Mouse (Mus musculus) limb, embryonic 10.5 days (tissue): ENCODE measurements at regions not wholly inside any gene's neighbourhood (a gene's known extent, or its start where the extent isn't known, plus 50 kb on each side); places are given as distances from the start of the nearest gene placed in this dataset.

Experiments
- DNase-seq: peaks from one replicate; pipeline ENCODE4 v3.0.0-alpha.2; 2017; ENCODE audit warnings: low spot score
- H3K27ac ChIP-seq: fragments of 300-500 bp; sonication (generic); 2 replicates; pipeline ENCODE4 v1.5.1; 2016; ENCODE audit warnings: mild to moderate bottlenecking
- H3K27me3 ChIP-seq: fragments of 300-500 bp; sonication (generic); 2 replicates; pipeline ENCODE4 v1.6.1; 2016; ENCODE audit warnings: low read depth, mild to moderate bottlenecking; ENCODE audit not compliant: poor library complexity, severe bottlenecking
- H3K36me3 ChIP-seq: fragments of 300-500 bp; sonication (generic); 2 replicates; pipeline ENCODE4 v1.6.1; 2016; ENCODE audit warnings: mild to moderate bottlenecking, moderate library complexity
- H3K4me1 ChIP-seq: fragments of 300-500 bp; sonication (generic); 2 replicates; pipeline ENCODE4 v1.6.1; 2016
- H3K4me3 ChIP-seq: fragments of 300-500 bp; sonication (generic); 2 replicates; pipeline ENCODE4 v1.5.1; 2016; ENCODE audit warnings: mild to moderate bottlenecking, moderate library complexity
- H3K9me3 ChIP-seq: fragments of 300-500 bp; sonication (generic); replicated peaks from 2 replicates; pipeline ENCODE4 v1.6.1; 2016; ENCODE audit warnings: mild to moderate bottlenecking
- WGBS: fragments of 180-500 bp; shearing (Covaris S2); methylation state at CpG from one replicate; pipeline ENCODE4 v1.1.7; 2016; 5-methylcytosine and 5-hydroxymethylcytosine counted together

GRCm38 (mm10) chr13:47298010-47298409, 175.6 kb downstream of the Rnf144b start:
- Histone ChIP-seq H3K27ac (no peak overlapping the region), H3K4me1 (peaks cover 8% of the 10 kb centered on the region), H3K27me3 (no peaks in the 10 kb centered on the region), H3K4me3 (no peak overlapping the region), H3K9me3 (no peaks in the 10 kb centered on the region), H3K36me3 (no peaks in the 10 kb centered on the region)
- no peak for DNase-seq
- 75% methylated on average over 11 of the region's 11 CpGs for WGBS

- DNase-seq: no peak
- no peaks in the 10 kb centered on the region for H3K9me3 ChIP-seq
- H3K4me1 ChIP-seq: peaks cover 8% of the 10 kb centered on the region
- WGBS: 76% methylated on average over 2 of the region's 2 CpGs
- H3K36me3 ChIP-seq: no peaks in the 10 kb centered on the region
- H3K27ac ChIP-seq: no peak overlapping the region
- H3K4me3 ChIP-seq: no peak overlapping the region
- no peaks in the 10 kb centered on the region for H3K27me3 ChIP-seq
Observed at GRCm38 (mm10) chr13:47300486-47300885, 178.0 kb downstream of the Rnf144b start.

- H3K4me3 ChIP-seq: no peak overlapping the region
Observed at GRCm38 (mm10) chr13:47301070-47301469, 178.6 kb downstream of the Rnf144b start.

GRCm38 (mm10) chr13:47309492-47309891, 187.0 kb downstream of the Rnf144b start:
- Histone ChIP-seq H3K27ac (peak overlapping the region; percentile 68; the same call in 1 of the 2 replicates), H3K27me3 (no peaks in the 10 kb centered on the region), H3K4me1 (peaks cover 13% of the 10 kb centered on the region), H3K36me3 (no peaks in the 10 kb centered on the region), H3K9me3 (no peaks in the 10 kb centered on the region), H3K4me3 (no peak overlapping the region)
- DNase-seq: peak; percentile 18
- WGBS: 92% methylated on average over 6 of the region's 6 CpGs

More at GRCm38 (mm10) chr13:47301070-47301469, 178.6 kb downstream of the Rnf144b start:
- Histone ChIP-seq H3K27me3 (no peaks in the 10 kb centered on the region), H3K4me1 (peaks cover 8% of the 10 kb centered on the region), H3K36me3 (no peaks in the 10 kb centered on the region), H3K9me3 (no peaks in the 10 kb centered on the region), H3K27ac (no peak overlapping the region)
- no peak for DNase-seq
- WGBS: 73% methylated on average over 3 of the region's 3 CpGs

- Histone ChIP-seq H3K9me3 (no peaks in the 10 kb centered on the region), H3K27ac (peak overlapping the region; percentile 68), H3K4me3 (peak overlapping the region; percentile 11), H3K36me3 (no peaks in the 10 kb centered on the region), H3K27me3 (no peaks in the 10 kb centered on the region), H3K4me1 (peaks cover 13% of the 10 kb centered on the region)
- 23% methylated on average over 7 of the region's 7 CpGs for WGBS
- peak; percentile 53 for DNase-seq
Observed at GRCm38 (mm10) chr13:47310751-47311202, 188.3 kb downstream of the Rnf144b start.

- 62% methylated on average over 8 of the region's 8 CpGs for WGBS
- H3K4me1 ChIP-seq: peaks cover 10% of the 10 kb centered on the region
- H3K27ac ChIP-seq: no peak overlapping the region
- H3K36me3 ChIP-seq: no peaks in the 10 kb centered on the region
- no peak for DNase-seq
- no peaks in the 10 kb centered on the region for H3K9me3 ChIP-seq
- no peak overlapping the region for H3K4me3 ChIP-seq
- H3K27me3 ChIP-seq: no peaks in the 10 kb centered on the region
Observed at GRCm38 (mm10) chr13:47319549-47319948, 197.1 kb downstream of the Rnf144b start.

- H3K27me3 ChIP-seq: no peaks in the 10 kb centered on the region
- no peaks in the 10 kb centered on the region for H3K9me3 ChIP-seq
- 78% methylated on average over 1 of the region's 1 CpGs for WGBS
- DNase-seq: no peak
- no peak overlapping the region for H3K4me3 ChIP-seq
- no peaks in the 10 kb centered on the region for H3K36me3 ChIP-seq
- H3K4me1 ChIP-seq: peaks cover 10% of the 10 kb centered on the region
- no peak overlapping the region for H3K27ac ChIP-seq
Observed at GRCm38 (mm10) chr13:47321876-47322275, 199.4 kb downstream of the Rnf144b start.

- no peaks in the 10 kb centered on the region for H3K36me3 ChIP-seq
- 81% methylated on average over 16 of the region's 16 CpGs for WGBS
- DNase-seq: no peak
- no peak overlapping the region for H3K27ac ChIP-seq
- no peaks in the 10 kb centered on the region for H3K4me1 ChIP-seq
- H3K27me3 ChIP-seq: no peaks in the 10 kb centered on the region; the same call in 1 of the 2 replicates
- no peak overlapping the region for H3K4me3 ChIP-seq
- H3K9me3 ChIP-seq: no peaks in the 10 kb centered on the region
Observed at GRCm38 (mm10) chr13:47335996-47336684, 213.7 kb downstream of the Rnf144b start.

- H3K27ac ChIP-seq: no peak overlapping the region
- 92% methylated on average over 15 of the region's 15 CpGs for WGBS
- H3K4me1 ChIP-seq: no peaks in the 10 kb centered on the region
- no peaks in the 10 kb centered on the region; the same call in 1 of the 2 replicates for H3K27me3 ChIP-seq
- no peaks in the 10 kb centered on the region for H3K36me3 ChIP-seq
- no peaks in the 10 kb centered on the region for H3K9me3 ChIP-seq
- DNase-seq: no peak
- no peak overlapping the region for H3K4me3 ChIP-seq
Observed at GRCm38 (mm10) chr13:47336865-47337441, 214.5 kb downstream of the Rnf144b start.

- no peaks in the 10 kb centered on the region for H3K9me3 ChIP-seq
- no peak overlapping the region for H3K4me3 ChIP-seq
- H3K36me3 ChIP-seq: no peaks in the 10 kb centered on the region
- 89% methylated on average over 5 of the region's 5 CpGs for WGBS
- no peaks in the 10 kb centered on the region for H3K4me1 ChIP-seq
- no peaks in the 10 kb centered on the region for H3K27me3 ChIP-seq
- no peak for DNase-seq
- no peak overlapping the region for H3K27ac ChIP-seq
Observed at GRCm38 (mm10) chr13:47339411-47339810, 217.0 kb downstream of the Rnf144b start.

GRCm38 (mm10) chr13:47342361-47342760, 219.9 kb downstream of the Rnf144b start:
- no peak for DNase-seq
- 98% methylated on average over 1 of the region's 1 CpGs for WGBS
- Histone ChIP-seq H3K27ac (no peak overlapping the region), H3K36me3 (no peaks in the 10 kb centered on the region), H3K9me3 (no peaks in the 10 kb centered on the region), H3K4me1 (no peaks in the 10 kb centered on the region), H3K4me3 (no peak overlapping the region), H3K27me3 (no peaks in the 10 kb centered on the region)

- no peak overlapping the region for H3K4me3 ChIP-seq
- no peaks in the 10 kb centered on the region for H3K27me3 ChIP-seq
- DNase-seq: no peak
- H3K36me3 ChIP-seq: no peaks in the 10 kb centered on the region
- 47% methylated on average over 9 of the region's 9 CpGs for WGBS
- H3K27ac ChIP-seq: no peak overlapping the region
- no peaks in the 10 kb centered on the region for H3K9me3 ChIP-seq
- no peaks in the 10 kb centered on the region for H3K4me1 ChIP-seq
Observed at GRCm38 (mm10) chr13:47345576-47345975, 223.1 kb downstream of the Rnf144b start.

- Histone ChIP-seq H3K4me3 (no peak overlapping the region), H3K27ac (no peak overlapping the region), H3K9me3 (no peaks in the 10 kb centered on the region), H3K27me3 (no peaks in the 10 kb centered on the region), H3K36me3 (no peaks in the 10 kb centered on the region), H3K4me1 (no peaks in the 10 kb centered on the region)
- 74% methylated on average over 6 of the region's 6 CpGs for WGBS
- no peak for DNase-seq
Observed at GRCm38 (mm10) chr13:47347835-47348234, 225.4 kb downstream of the Rnf144b start.
